Mouse (Mus musculus): ENCODE measurements around the gene Plcd3.

Gene Plcd3

GRCm38 (mm10) chr11:103098531-103099190 is 2.8 kb downstream of the Plcd3 start:
- DNase-seq (ENCODE audit: low spot score): no peak

- no peak for DNase-seq (ENCODE audit: low spot score)
Observed at GRCm38 (mm10) chr11:103096979-103097894, 4.2 kb downstream of the Plcd3 start.

- DNase-seq (ENCODE audit: low spot score): no peak
Observed at GRCm38 (mm10) chr11:103095801-103096200, 5.7 kb downstream of the Plcd3 start.

- DNase-seq (ENCODE audit: low spot score): no peak
Observed at GRCm38 (mm10) chr11:103095107-103095670, 6.3 kb downstream of the Plcd3 start.

- DNase-seq (ENCODE audit: low spot score): no peak
Observed at GRCm38 (mm10) chr11:103093862-103094833, 7.3 kb downstream of the Plcd3 start.

GRCm38 (mm10) chr11:103093306-103093705 is 8.2 kb downstream of the Plcd3 start:
- no peak for DNase-seq (ENCODE audit: low spot score)

GRCm38 (mm10) chr11:103081631-103082030 is 19.8 kb downstream of the Plcd3 start:
- no peak for DNase-seq (ENCODE audit: low spot score)

- peak; percentile 66 for DNase-seq (ENCODE audit: low spot score)
Observed at GRCm38 (mm10) chr11:103080323-103081091, 21.0 kb downstream of the Plcd3 start.

- no peak for DNase-seq (ENCODE audit: low spot score)
Observed at GRCm38 (mm10) chr11:103078131-103078530, 23.3 kb downstream of the Plcd3 start.

GRCm38 (mm10) chr11:103076581-103076980 is 24.9 kb downstream of the Plcd3 start:
- no peak for DNase-seq (ENCODE audit: low spot score)

GRCm38 (mm10) chr11:103076010-103076409 is 25.4 kb downstream of the Plcd3 start:
- DNase-seq (ENCODE audit: low spot score): no peak

GRCm38 (mm10) chr11:103074796-103075323 is 26.6 kb downstream of the Plcd3 start:
- no peak for DNase-seq (ENCODE audit: low spot score)

GRCm38 (mm10) chr11:103074121-103074650 is 27.3 kb downstream of the Plcd3 start:
- no peak for DNase-seq (ENCODE audit: low spot score)

GRCm38 (mm10) chr11:103073671-103074070 is 27.8 kb downstream of the Plcd3 start:
- DNase-seq (ENCODE audit: low spot score): no peak

GRCm38 (mm10) chr11:103070322-103070880 is 31.1 kb downstream of the Plcd3 start:
- DNase-seq (ENCODE audit: low spot score): no peak

GRCm38 (mm10) chr11:103069731-103070130 is 31.7 kb downstream of the Plcd3 start:
- no peak for DNase-seq (ENCODE audit: low spot score)

GRCm38 (mm10) chr11:103068884-103069283 is 32.6 kb downstream of the Plcd3 start:
- no peak for DNase-seq (ENCODE audit: low spot score)

- DNase-seq (ENCODE audit: low spot score): no peak
Observed at GRCm38 (mm10) chr11:103068272-103068671, 33.2 kb downstream of the Plcd3 start.

GRCm38 (mm10) chr11:103067457-103068001 is 33.9 kb downstream of the Plcd3 start:
- no peak for DNase-seq (ENCODE audit: low spot score)

- DNase-seq (ENCODE audit: low spot score): no peak
Observed at GRCm38 (mm10) chr11:103067051-103067361, 34.5 kb downstream of the Plcd3 start.
